Mouse (Mus musculus): Measurements from ENCODE around the gene Igflr1. TPM values are rescaled to one million over a fixed set of nuclear protein-coding genes. Genes with fewer than 3 reads are reported as not detected.

Igflr1 gene
- polyA plus RNA-seq (2012; rRNA removed): 5.7 and 6.6 TPM in 2 replicates

GRCm38 (mm10) chr7:30564970-30565571 lies at the start of gene Igflr1:
Igflr1 (plus strand) TSS chr7:30565427.

GRCm38 (mm10) chr7:30534633-30535577 lies 30.3 kb upstream of the Igflr1 start, which contains the start of gene Arhgap33:
Arhgap33 (minus strand) TSS chr7:30535060.

GRCm38 (mm10) chr7:30552102-30553020 lies 12.9 kb upstream of the Igflr1 start, which contains the start of the genes Hspb6 and Proser3:
Hspb6 (plus strand) TSS chr7:30552178.
Proser3 (minus strand) TSS chr7:30552299.

GRCm38 (mm10) chr7:30559443-30559954 lies 5.7 kb upstream of the Igflr1 start, which contains the start of gene Lin37:
Lin37 (minus strand) TSS chr7:30559838.

GRCm38 (mm10) chr7:30563117-30563905 lies 1.9 kb upstream of the Igflr1 start, which contains the start of the genes U2af1l4, Gm49396 and Psenen:
U2af1l4 (plus strand) TSS chr7:30563301.
Gm49396 (plus strand) TSS chr7:30563344.
Psenen (minus strand) TSS chr7:30563627.

GRCm38 (mm10) chr7:30588676-30589434 lies 23.6 kb downstream of the Igflr1 start, which contains the start of gene Kmt2b:
Kmt2b (minus strand) TSS chr7:30588726.

GRCm38 (mm10) chr7:30598786-30599185 lies 33.6 kb downstream of the Igflr1 start, which contains the start of gene Zbtb32:
Zbtb32 (minus strand) TSS chr7:30598909.

GRCm38 (mm10) chr7:30612654-30613402 lies 47.6 kb downstream of the Igflr1 start, which contains the start of gene Upk1a:
Upk1a (minus strand) TSS chr7:30612847.

Other genes starting within 250 kb of the Igflr1 start
- 1.1 and 1.9 TPM in 2 replicates for gene E130208F15Rik, start 243.7 kb upstream of the Igflr1 start, polyA plus RNA-seq (2012; rRNA removed)
- gene Sdhaf1, start 241.5 kb upstream of the Igflr1 start, polyA plus RNA-seq (2012; rRNA removed): 30.7 and 44.4 TPM in 2 replicates
- 32.0 and 32.3 TPM in 2 replicates for gene Lrfn3, start 202.7 kb upstream of the Igflr1 start, polyA plus RNA-seq (2012; rRNA removed)
- gene Tyrobp, start 151.7 kb upstream of the Igflr1 start, polyA plus RNA-seq (2012; rRNA removed): 122 and 192 TPM in 2 replicates
- gene Hcst, start 145.6 kb upstream of the Igflr1 start, polyA plus RNA-seq (2012; rRNA removed): 10.0 and 17.3 TPM in 2 replicates
- gene Nfkbid, start 143.7 kb upstream of the Igflr1 start, polyA plus RNA-seq (2012; rRNA removed): 2.7 and 3.1 TPM in 2 replicates
- 8.6 and 11.4 TPM in 2 replicates for gene Aplp1, start 119.9 kb upstream of the Igflr1 start, polyA plus RNA-seq (2012; rRNA removed)
- not detected in 2 replicates for gene Kirrel2, start 107.7 kb upstream of the Igflr1 start, polyA plus RNA-seq (2012; rRNA removed)
- not detected in 2 replicates for gene Nphs1, start 107.1 kb upstream of the Igflr1 start, polyA plus RNA-seq (2012; rRNA removed)
- 0.24 and 0.52 TPM in 2 replicates for gene Prodh2, start 71.8 kb upstream of the Igflr1 start, polyA plus RNA-seq (2012; rRNA removed)
- 26.8 and 28.0 TPM in 2 replicates for gene Arhgap33, start 30.4 kb upstream of the Igflr1 start, polyA plus RNA-seq (2012; rRNA removed)
- gene Hspb6, start 13.2 kb upstream of the Igflr1 start, polyA plus RNA-seq (2012; rRNA removed): 35.0 and 43.0 TPM in 2 replicates
- 16.8 and 22.1 TPM in 2 replicates for gene Proser3, start 13.1 kb upstream of the Igflr1 start, polyA plus RNA-seq (2012; rRNA removed)
- 38.6 and 52.1 TPM in 2 replicates for gene Lin37, start 5.6 kb upstream of the Igflr1 start, polyA plus RNA-seq (2012; rRNA removed)
- gene U2af1l4, start 2.1 kb upstream of the Igflr1 start, polyA plus RNA-seq (2012; rRNA removed): 54.3 and 70.9 TPM in 2 replicates
- gene Gm49396, start 2.1 kb upstream of the Igflr1 start, polyA plus RNA-seq (2012; rRNA removed): 1.2 and 1.7 TPM in 2 replicates
- gene Psenen, start 1.8 kb upstream of the Igflr1 start, polyA plus RNA-seq (2012; rRNA removed): 84.6 and 110 TPM in 2 replicates
- 57.6 and 63.3 TPM in 2 replicates for gene Kmt2b, start 23.3 kb downstream of the Igflr1 start, polyA plus RNA-seq (2012; rRNA removed)
- 0.88 and 1.4 TPM in 2 replicates for gene Zbtb32, start 33.5 kb downstream of the Igflr1 start, polyA plus RNA-seq (2012; rRNA removed)
- 174 and 233 TPM in 2 replicates for gene Upk1a, start 47.4 kb downstream of the Igflr1 start, polyA plus RNA-seq (2012; rRNA removed)
- 216 and 385 TPM in 2 replicates for gene Cox6b1, start 60.7 kb downstream of the Igflr1 start, polyA plus RNA-seq (2012; rRNA removed)
- not detected in 2 replicates for gene Etv2, start 70.4 kb downstream of the Igflr1 start, polyA plus RNA-seq (2012; rRNA removed)
- 104 and 110 TPM in 2 replicates for gene Rbm42, start 84.9 kb downstream of the Igflr1 start, polyA plus RNA-seq (2012; rRNA removed)
- 17.8 and 20.4 TPM in 2 replicates for gene Haus5, start 99.6 kb downstream of the Igflr1 start, polyA plus RNA-seq (2012; rRNA removed)
- gene Pmis2, start 106.2 kb downstream of the Igflr1 start, polyA plus RNA-seq (2012; rRNA removed): not detected in 2 replicates
- 1.6 and 4.1 TPM in 2 replicates for gene 2200002J24Rik, start 133.5 kb downstream of the Igflr1 start, polyA plus RNA-seq (2012; rRNA removed)
- 1.9 and 3.4 TPM in 2 replicates for gene Atp4a, start 146.8 kb downstream of the Igflr1 start, polyA plus RNA-seq (2012; rRNA removed)
- 293 and 358 TPM in 2 replicates for gene Tmem147, start 164.1 kb downstream of the Igflr1 start, polyA plus RNA-seq (2012; rRNA removed)
- not detected in 2 replicates for gene Gapdhs, start 178.3 kb downstream of the Igflr1 start, polyA plus RNA-seq (2012; rRNA removed)
- 7.5 and 9.7 TPM in 2 replicates for gene Sbsn, start 186.0 kb downstream of the Igflr1 start, polyA plus RNA-seq (2012; rRNA removed)
- 36.0 and 40.0 TPM in 2 replicates for gene Dmkn, start 198.3 kb downstream of the Igflr1 start, polyA plus RNA-seq (2012; rRNA removed)
- not detected in 2 replicates for gene Krtdap, start 222.5 kb downstream of the Igflr1 start, polyA plus RNA-seq (2012; rRNA removed)

Measured in ovary, adult 2 months (tissue).